Mouse (Mus musculus): ENCODE results near the gene Hrg.
"Not testable (repeated sequence)": the region's sequence is repeated elsewhere in the genome, so short reads cannot be mapped to it uniquely, and the experiment has no call there.

Gene Hrg

DNA sequence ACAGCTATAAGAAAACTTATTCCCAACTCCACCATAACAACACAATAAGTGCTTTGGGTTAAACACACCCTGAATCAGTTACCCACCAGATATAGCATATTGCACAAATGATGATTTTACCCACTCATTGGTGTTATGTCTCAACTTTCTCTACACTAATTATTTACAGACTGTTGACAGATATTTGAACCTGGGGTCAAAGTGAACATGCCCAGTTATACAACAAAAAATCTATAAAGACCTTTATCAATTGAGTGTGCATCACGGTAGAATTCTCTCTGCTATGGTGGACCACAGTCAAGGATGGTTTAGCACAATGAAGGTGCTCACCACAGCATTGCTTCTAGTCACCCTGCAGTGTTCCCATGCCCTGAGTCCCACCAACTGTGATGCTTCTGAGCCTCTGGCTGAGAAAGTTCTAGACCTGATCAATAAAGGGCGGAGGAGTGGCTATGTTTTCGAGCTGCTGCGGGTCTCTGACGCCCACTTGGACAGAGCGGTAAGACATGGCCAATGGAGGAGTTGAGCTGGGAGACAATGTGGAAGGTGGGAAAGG is at the start of gene Hrg:
TSS of gene Hrg (plus strand) at position 233 of the 556 bp plus-strand sequence.
- DNase-seq (ENCODE audit: low read depth, low spot score), result no peak

DNA sequence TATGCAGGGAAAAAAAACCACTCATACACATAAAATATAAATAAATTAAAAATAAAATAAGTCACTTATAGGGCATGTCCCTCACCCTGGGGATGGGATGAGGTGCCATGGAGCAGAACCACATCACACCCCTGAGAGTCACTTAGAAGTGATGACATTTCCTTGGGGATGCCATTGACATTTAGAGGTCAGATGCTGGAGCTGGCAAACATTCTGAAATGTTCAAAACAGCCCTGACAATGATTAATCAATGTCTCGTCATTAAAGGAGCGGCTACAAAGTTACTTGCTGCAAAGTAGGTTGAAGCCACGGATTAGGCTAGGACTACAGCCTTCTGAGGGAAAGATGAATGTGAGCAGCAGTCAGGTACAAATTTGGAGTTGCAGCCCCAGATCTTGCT is 49.5 kb upstream of the Hrg start:
- DNase-seq (ENCODE audit: low read depth, low spot score), result no peak

GRCm38 (mm10) chr16:22909290-22909689 is 41.6 kb upstream of the Hrg start:
- no peak for DNase-seq (ENCODE audit: low read depth, low spot score)

GRCm38 (mm10) chr16:22911986-22912385 is 38.9 kb upstream of the Hrg start:
- peak; percentile 7 for DNase-seq (ENCODE audit: low read depth, low spot score)

DNA sequence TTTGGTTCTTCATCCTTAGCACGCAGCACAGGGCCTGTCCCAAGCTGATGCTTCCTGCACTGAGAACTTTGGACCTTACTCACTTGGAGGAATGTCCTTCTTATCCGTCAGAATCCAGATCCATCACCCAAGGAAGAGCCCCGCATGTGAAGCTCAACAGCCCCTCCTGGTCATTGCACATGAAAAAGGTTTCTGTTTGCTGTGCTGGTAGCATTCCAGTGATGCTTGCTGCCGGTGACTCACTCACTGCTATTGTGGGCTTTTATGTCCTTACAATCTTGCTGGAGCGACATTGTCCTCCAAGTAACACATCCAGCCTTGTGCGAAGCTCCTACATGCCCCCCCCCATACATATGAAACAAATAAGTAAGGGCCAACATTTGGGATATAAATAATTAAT is 38.0 kb upstream of the Hrg start:
- DNase-seq (ENCODE audit: low read depth, low spot score), result no peak

DNA sequence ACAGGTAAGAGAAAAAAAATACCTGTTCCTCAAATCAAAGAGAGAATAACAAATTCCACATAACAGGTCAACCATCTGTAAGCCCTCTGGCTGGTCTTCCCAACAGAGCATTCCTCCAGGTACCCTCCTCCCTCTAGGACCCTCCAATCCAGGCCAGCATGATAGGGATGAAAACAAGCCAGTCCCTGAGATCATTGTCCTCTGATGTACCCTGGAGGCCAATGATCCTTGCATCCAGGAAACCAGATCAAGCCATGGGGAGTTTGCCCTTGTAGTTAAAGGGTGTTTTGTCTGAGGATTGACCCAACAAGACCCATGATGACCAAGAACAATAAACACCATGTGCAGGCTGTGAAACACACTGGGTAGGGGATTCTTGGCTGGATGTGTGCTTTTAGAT is 36.6 kb upstream of the Hrg start:
- DNase-seq (ENCODE audit: low read depth, low spot score), result no peak

GRCm38 (mm10) chr16:22918034-22918433 is 32.8 kb upstream of the Hrg start, which contains the start of gene Fetub:
TSS of gene Fetub (plus strand) at chr16:22918334.
- no peak for DNase-seq (ENCODE audit: low read depth, low spot score)

- DNase-seq (ENCODE audit: low read depth, low spot score), result no peak
These were observed 32.1 kb upstream of the Hrg start for GRCm38 (mm10) chr16:22918664-22919312.

GRCm38 (mm10) chr16:22919971-22920854 is 30.7 kb upstream of the Hrg start:
- DNase-seq (ENCODE audit: low read depth, low spot score), result peak; percentile 39

DNA sequence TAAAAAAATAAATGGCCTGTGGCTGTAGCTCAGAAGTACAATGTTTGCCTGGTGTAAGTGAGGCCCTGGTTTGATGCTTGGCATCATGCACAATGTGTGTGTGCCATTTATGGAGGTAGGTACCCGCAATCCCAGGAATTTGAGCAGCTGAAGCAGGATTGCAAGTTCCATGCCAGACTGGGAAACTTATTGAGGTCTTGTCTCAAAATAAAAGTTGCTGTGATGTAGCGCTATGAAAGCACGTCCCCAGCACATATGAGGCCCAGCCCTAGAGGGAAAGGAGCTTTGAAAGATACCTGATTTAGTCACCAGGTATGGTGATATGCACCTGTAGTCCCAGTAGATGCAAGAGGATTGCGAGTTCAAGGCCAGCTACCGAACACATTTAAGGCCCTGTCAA is 29.1 kb upstream of the Hrg start:
- no peak for DNase-seq (ENCODE audit: low read depth, low spot score)

- no peak for DNase-seq (ENCODE audit: low read depth, low spot score)
These were observed 28.4 kb upstream of the Hrg start for GRCm38 (mm10) chr16:22922433-22922832.

DNA sequence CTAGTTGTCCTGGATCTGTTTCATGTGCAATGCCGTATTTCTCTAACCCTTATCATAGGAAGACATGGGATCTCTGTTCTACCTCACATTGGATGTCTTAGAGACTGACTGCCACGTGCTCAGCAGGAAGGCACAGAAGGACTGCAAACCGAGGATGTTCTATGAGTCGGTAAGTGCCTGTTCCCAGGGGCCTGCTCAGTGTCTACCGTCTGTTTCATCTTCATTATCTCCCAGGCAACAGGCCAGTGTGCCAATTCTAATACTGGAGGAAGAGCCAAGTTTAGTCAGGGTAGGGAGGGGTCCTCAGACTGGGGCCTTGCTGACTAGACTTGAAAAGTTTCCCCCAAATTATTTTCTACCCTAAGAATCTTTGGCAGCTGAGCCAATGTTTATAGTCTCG is 21.3 kb upstream of the Hrg start:
- DNase-seq (ENCODE audit: low read depth, low spot score), result no peak

DNA sequence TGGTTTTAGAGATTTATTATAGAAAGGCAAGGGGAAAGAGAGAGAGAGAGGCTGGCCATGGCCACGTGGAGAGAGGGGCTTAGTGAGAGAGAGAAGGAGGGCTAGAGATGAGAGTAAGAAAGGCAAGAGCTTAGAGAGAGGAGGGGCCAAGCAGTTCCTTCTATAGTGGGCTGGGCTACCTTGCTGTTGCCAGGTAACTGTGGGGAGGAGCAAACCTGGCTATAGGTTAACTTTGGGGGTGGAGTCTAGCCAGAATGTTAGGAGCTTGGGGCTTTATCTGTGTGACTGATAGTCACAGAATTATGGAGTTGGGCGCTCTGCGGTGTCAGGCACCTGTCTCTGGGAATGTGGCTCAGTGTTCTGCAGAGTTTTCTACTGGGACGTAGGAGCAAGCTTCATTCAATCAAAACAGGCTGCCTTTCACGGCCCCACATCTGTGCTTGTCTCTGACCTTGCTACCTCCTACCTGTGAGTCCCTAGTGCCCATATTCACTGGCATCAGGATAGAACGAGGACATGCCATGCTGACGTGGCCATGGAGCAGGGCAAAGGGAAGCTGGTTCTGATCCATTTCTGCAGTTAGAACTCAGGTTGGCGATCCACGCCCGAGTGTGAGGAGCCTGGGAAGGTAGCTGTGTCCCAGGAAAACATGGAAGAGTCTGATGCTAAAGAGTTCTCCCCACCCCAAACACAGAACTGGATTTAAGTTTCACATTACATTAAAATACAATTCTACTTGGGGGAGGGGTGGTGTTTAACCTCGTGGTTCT is 19.3 kb upstream of the Hrg start:
- DNase-seq (ENCODE audit: low read depth, low spot score), result no peak

- no peak for DNase-seq (ENCODE audit: low read depth, low spot score)
These were observed 13.2 kb upstream of the Hrg start for GRCm38 (mm10) chr16:22937631-22938030.

DNA sequence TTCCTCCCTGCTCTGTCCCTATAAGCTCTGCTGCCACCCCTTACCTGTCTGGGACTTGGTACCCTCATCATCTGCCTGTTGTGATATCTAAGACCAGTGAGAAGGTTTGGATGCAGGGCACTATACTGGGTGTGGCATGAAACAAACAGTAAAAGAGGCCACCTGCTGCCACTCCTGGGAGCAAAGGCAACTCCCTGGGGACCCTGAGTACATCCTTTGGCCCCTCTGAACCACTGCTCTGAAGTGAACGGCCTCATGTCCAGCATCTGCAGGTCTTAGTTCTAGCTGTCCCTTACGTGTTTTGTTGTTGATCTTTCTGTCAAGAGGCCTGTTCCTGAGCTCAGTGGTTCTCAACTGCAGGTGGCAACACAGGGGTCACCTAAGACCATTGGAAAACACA is 12.3 kb upstream of the Hrg start:
- DNase-seq (ENCODE audit: low read depth, low spot score), result no peak

- no peak for DNase-seq (ENCODE audit: low read depth, low spot score)
These were observed 11.7 kb upstream of the Hrg start for GRCm38 (mm10) chr16:22939120-22939695.

DNA sequence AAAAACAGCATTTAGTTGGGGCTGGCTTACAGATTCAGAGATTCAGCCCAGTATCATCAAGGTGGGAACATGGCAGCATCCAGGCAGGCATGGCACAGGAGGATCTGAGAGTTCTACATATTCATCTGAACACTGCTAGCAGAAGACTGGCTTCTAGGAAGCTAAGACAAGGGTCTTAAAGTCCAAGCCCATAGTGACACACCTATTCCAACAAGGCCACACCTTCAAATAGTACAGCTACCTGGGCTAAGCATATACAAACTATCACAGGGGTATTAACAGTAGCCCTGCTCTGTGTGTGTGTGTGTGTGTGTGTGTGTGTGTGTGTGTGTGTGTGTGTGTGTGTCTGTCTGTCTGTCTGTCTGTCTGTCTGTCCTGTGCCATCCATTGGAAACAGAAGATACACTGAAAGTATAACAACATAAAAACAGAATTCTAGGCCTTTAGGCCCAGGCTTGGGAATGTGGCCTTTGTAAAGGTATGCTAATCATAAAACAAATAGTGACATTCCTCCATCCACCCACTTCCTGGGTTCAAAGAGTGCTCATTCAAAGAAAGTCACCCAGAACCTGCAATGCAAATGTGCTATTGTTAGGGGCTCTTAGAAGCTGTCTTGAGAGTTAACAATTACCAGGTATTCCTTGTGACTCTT is 8.9 kb upstream of the Hrg start:
- DNase-seq (ENCODE audit: low read depth, low spot score), result not testable (repeated sequence)

GRCm38 (mm10) chr16:22947371-22947770 is 3.5 kb upstream of the Hrg start:
- no peak for DNase-seq (ENCODE audit: low read depth, low spot score)

GRCm38 (mm10) chr16:22953069-22953468 is 2.2 kb downstream of the Hrg start:
- no peak for DNase-seq (ENCODE audit: low read depth, low spot score)

DNA sequence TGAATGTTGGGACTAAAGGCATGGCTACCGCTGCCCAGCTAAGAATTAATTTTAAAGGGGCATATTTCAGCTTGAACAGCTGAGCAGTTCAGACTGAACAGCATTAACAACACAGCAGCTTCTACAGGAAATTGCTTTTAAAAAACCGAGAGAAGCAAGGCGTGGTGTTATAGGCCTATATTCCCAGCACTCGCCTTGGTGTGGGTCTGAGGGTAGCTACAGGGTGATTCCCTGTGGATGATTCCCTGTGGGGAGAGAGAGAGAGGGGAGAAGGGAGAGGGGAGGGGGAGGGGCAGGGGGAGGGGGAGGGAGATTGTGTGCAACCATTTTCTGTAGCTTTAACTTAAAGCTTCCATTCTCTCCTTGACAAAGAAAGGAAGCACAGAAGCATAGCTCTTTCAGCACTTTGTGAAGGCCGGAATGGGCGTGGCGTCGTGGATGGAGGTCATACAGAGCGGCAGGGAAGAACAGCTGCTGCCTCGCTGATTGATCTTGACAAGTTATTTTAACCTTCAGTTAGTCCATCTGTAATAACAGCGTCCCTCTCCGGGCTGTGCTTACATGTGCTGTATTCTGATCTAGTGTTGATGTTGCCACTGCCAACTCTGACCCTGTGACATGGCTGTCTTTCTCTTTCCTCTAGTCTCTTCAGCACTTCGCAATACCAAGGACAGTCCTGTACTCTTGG is 4.7 kb downstream of the Hrg start:
- DNase-seq (ENCODE audit: low read depth, low spot score), result no peak

DNA sequence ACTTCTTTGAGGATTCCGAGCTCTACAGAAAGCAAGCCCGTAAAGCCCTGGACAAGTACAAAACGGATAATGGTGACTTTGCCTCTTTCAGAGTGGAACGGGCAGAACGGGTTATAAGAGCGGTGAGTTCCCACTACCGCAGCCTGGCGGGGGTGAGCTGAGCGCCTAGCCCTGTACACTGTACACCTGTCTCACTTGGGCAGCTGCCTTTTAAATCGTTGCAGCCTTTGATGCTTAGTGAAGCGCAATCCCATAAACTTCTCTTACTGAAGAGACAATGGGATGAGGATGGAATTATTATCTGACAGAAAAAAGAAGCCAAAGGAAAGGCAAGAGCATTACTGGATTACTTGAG is 5.2 kb downstream of the Hrg start:
- DNase-seq (ENCODE audit: low read depth, low spot score), result no peak

Measured in skeletal muscle tissue, adult 2 months (tissue).